Mouse (Mus musculus) kidney, adult 2 months (tissue): ENCODE results near the gene Dlgap1. TPM values are rescaled to one million over a fixed set of nuclear protein-coding genes. Genes with fewer than 3 reads are reported as not detected.

Experiments
- DNase-seq: peaks from one replicate; pipeline ENCODE4 v3.0.0; 2021
- H3K27ac ChIP-seq: fragments of 200-500 bp; 2 replicates; pipeline ENCODE4 v1.5.1; 2012; ENCODE audit warnings: low read depth, low read length, control low read depth, inconsistent platforms; ENCODE audit not compliant: insufficient read depth
- H3K27me3 ChIP-seq: fragments of 200-500 bp; replicated peaks from 2 replicates; pipeline ENCODE4 v1.6.1; 2012; ENCODE audit warnings: mild to moderate bottlenecking, moderate library complexity, low read length, inconsistent platforms; ENCODE audit not compliant: control insufficient read depth, insufficient read depth
- H3K36me3 ChIP-seq: fragments of 200-500 bp; 2 replicates; pipeline ENCODE4 v1.6.1; 2012; ENCODE audit warnings: mild to moderate bottlenecking, moderate library complexity, low read length, inconsistent platforms; ENCODE audit not compliant: control insufficient read depth, insufficient read depth
- H3K4me1 ChIP-seq: fragments of 200-500 bp; 2 replicates; pipeline ENCODE4 v1.6.1; 2011; ENCODE audit warnings: low read length; ENCODE audit not compliant: control insufficient read depth, insufficient read depth
- H3K4me3 ChIP-seq: fragments of 200-500 bp; 2 replicates; pipeline ENCODE4 v1.5.1; 2011; ENCODE audit warnings: mild to moderate bottlenecking, low read depth, low read length, control low read depth; ENCODE audit not compliant: insufficient read depth
- CTCF ChIP-seq: fragments of 200-500 bp; conservative IDR thresholded peaks from 2 replicates; pipeline ENCODE4 v1.5.1; 2011; ENCODE audit warnings: low read depth, mild to moderate bottlenecking, control low read depth, low read length, moderate library complexity, mixed read lengths; ENCODE audit not compliant: insufficient read depth, insufficient read length
- POLR2A ChIP-seq: fragments of 200-500 bp; IDR thresholded peaks from one replicate; pipeline ENCODE4 v1.6.1; 2011; ENCODE audit warnings: low read depth, low read length, control low read depth
- WGBS: fragments of 180-500 bp; shearing (Covaris S2); methylation state at CpG from one replicate; pipeline ENCODE4 v1.1.7; 2018; 5-methylcytosine and 5-hydroxymethylcytosine counted together
- polyA plus RNA-seq: library from polyadenylated mRNA; depleted of rRNA; stranded (reverse); fragments of >200 nt; gene quantifications from 2 replicates; pipeline ENCODE4 v1.2.3, GENCODE M21; 2012

Gene Dlgap1
- polyA plus RNA-seq, 1 experiment = 0.55 TPM

- H3K27me3 ChIP-seq = no peaks in the 10 kb centered on the region
- H3K4me1 ChIP-seq = no peaks in the 10 kb centered on the region
- DNase-seq = no peak
- TF ChIP-seq POLR2A = no peak
- no peak for TF ChIP-seq CTCF
- H3K27ac ChIP-seq = no peak overlapping the region
- no peak overlapping the region for H3K4me3 ChIP-seq
- no peaks in the 10 kb centered on the region for H3K36me3 ChIP-seq
- WGBS = 61% methylated on average over 1 of the region's 1 CpGs
These were observed 625.4 kb downstream of the Dlgap1 start for GRCm38 (mm10) chr17:70594277-70594676.

GRCm38 (mm10) chr17:70596326-70596725 is 627.5 kb downstream of the Dlgap1 start:
- TF ChIP-seq POLR2A = no peak
- no peak for TF ChIP-seq CTCF
- Histone ChIP-seq H3K27ac (no peak overlapping the region), H3K36me3 (no peaks in the 10 kb centered on the region), H3K4me1 (no peaks in the 10 kb centered on the region), H3K4me3 (no peak overlapping the region), H3K27me3 (no peaks in the 10 kb centered on the region)
- 90% methylated on average over 2 of the region's 2 CpGs for WGBS
- DNase-seq = no peak

- no peak for DNase-seq
- TF ChIP-seq POLR2A (no peak), CTCF (no peak)
- no peaks in the 10 kb centered on the region for H3K4me1 ChIP-seq
- no peaks in the 10 kb centered on the region for H3K36me3 ChIP-seq
- 80% methylated on average over 6 of the region's 6 CpGs for WGBS
- no peak overlapping the region for H3K27ac ChIP-seq
- no peaks in the 10 kb centered on the region for H3K27me3 ChIP-seq
- no peak overlapping the region for H3K4me3 ChIP-seq
These were observed 631.6 kb downstream of the Dlgap1 start for GRCm38 (mm10) chr17:70600462-70600861.

GRCm38 (mm10) chr17:70602051-70602450 is 633.2 kb downstream of the Dlgap1 start:
- Histone ChIP-seq H3K27me3 (no peaks in the 10 kb centered on the region), H3K27ac (no peak overlapping the region), H3K36me3 (no peaks in the 10 kb centered on the region), H3K4me1 (no peaks in the 10 kb centered on the region), H3K4me3 (no peak overlapping the region)
- no peak for TF ChIP-seq POLR2A
- no peak for TF ChIP-seq CTCF
- no peak for DNase-seq
- 78% methylated on average over 7 of the region's 7 CpGs for WGBS

GRCm38 (mm10) chr17:70605659-70606058 is 636.8 kb downstream of the Dlgap1 start:
- Histone ChIP-seq H3K4me3 (no peak overlapping the region), H3K27me3 (no peaks in the 10 kb centered on the region), H3K36me3 (no peaks in the 10 kb centered on the region), H3K4me1 (no peaks in the 10 kb centered on the region), H3K27ac (no peak overlapping the region)
- DNase-seq = no peak
- TF ChIP-seq POLR2A = no peak
- no peak for TF ChIP-seq CTCF
- WGBS = 86% methylated on average over 5 of the region's 5 CpGs

GRCm38 (mm10) chr17:70612171-70612570 is 643.3 kb downstream of the Dlgap1 start:
- H3K4me1 ChIP-seq = no peaks in the 10 kb centered on the region

GRCm38 (mm10) chr17:70613897-70614296 is 645.0 kb downstream of the Dlgap1 start:
- Histone ChIP-seq H3K36me3 (no peaks in the 10 kb centered on the region), H3K27me3 (no peaks in the 10 kb centered on the region), H3K27ac (no peak overlapping the region), H3K4me3 (no peak overlapping the region), H3K4me1 (no peaks in the 10 kb centered on the region)
- DNase-seq = no peak
- TF ChIP-seq POLR2A (no peak), CTCF (no peak)
- WGBS = 79% methylated on average over 7 of the region's 7 CpGs

More at GRCm38 (mm10) chr17:70612171-70612570, 643.3 kb downstream of the Dlgap1 start:
- no peak for DNase-seq
- Histone ChIP-seq H3K27me3 (no peaks in the 10 kb centered on the region), H3K27ac (no peak overlapping the region), H3K4me3 (no peak overlapping the region), H3K36me3 (no peaks in the 10 kb centered on the region)
- WGBS = 73% methylated on average over 6 of the region's 6 CpGs
- TF ChIP-seq CTCF (no peak), POLR2A (no peak)
